Mouse (Mus musculus): Measurements from ENCODE around the gene Lrrc4c.

The Lrrc4c gene

GRCm38 (mm10) chr2:97294216-97294615, 976.2 kb downstream of the Lrrc4c start:
- no peak for DNase-seq

- DNase-seq, result peak; percentile 74
Measured at GRCm38 (mm10) chr2:97299704-97300103, 981.7 kb downstream of the Lrrc4c start.

- DNase-seq, result no peak
Measured at GRCm38 (mm10) chr2:97318008-97318407, 1000.0 kb downstream of the Lrrc4c start.

- DNase-seq, result no peak
Measured at GRCm38 (mm10) chr2:97318536-97318935, 1000.6 kb downstream of the Lrrc4c start.

GRCm38 (mm10) chr2:97332084-97332682, 1014.2 kb downstream of the Lrrc4c start:
- DNase-seq, result no peak

- DNase-seq, result no peak
Measured at GRCm38 (mm10) chr2:97339627-97340026, 1021.7 kb downstream of the Lrrc4c start.

GRCm38 (mm10) chr2:97361235-97361634, 1043.3 kb downstream of the Lrrc4c start:
- no peak for DNase-seq

GRCm38 (mm10) chr2:97369978-97370377, 1052.0 kb downstream of the Lrrc4c start:
- DNase-seq, result no peak

GRCm38 (mm10) chr2:97391437-97391836, 1073.5 kb downstream of the Lrrc4c start:
- DNase-seq, result no peak

- no peak for DNase-seq
Measured at GRCm38 (mm10) chr2:97391876-97392275, 1073.9 kb downstream of the Lrrc4c start.

GRCm38 (mm10) chr2:97413066-97413465, 1095.1 kb downstream of the Lrrc4c start:
- no peak for DNase-seq

GRCm38 (mm10) chr2:97414416-97415362, 1096.7 kb downstream of the Lrrc4c start:
- DNase-seq, result no peak

GRCm38 (mm10) chr2:97434140-97434539, 1116.2 kb downstream of the Lrrc4c start:
- DNase-seq, result no peak

- DNase-seq, result no peak
Measured at GRCm38 (mm10) chr2:97435616-97436015, 1117.6 kb downstream of the Lrrc4c start.

- DNase-seq, result no peak
Measured at GRCm38 (mm10) chr2:97437767-97438166, 1119.8 kb downstream of the Lrrc4c start.

GRCm38 (mm10) chr2:97463573-97463972, 1145.6 kb downstream of the Lrrc4c start:
- DNase-seq, result no peak

- DNase-seq, result peak; percentile 87
Measured at GRCm38 (mm10) chr2:97466243-97466793, 1148.3 kb downstream of the Lrrc4c start.

- peak; percentile 70 for DNase-seq
Measured at GRCm38 (mm10) chr2:97467031-97467549, 1149.1 kb downstream of the Lrrc4c start.

GRCm38 (mm10) chr2:97467664-97468063, 1149.7 kb downstream of the Lrrc4c start:
- DNase-seq, result peak; percentile 15

GRCm38 (mm10) chr2:97468372-97468771, 1150.4 kb downstream of the Lrrc4c start:
- peak; percentile 11 for DNase-seq

GRCm38 (mm10) chr2:97469396-97469795, 1151.4 kb downstream of the Lrrc4c start:
- no peak for DNase-seq

GRCm38 (mm10) chr2:97478175-97478924, 1160.4 kb downstream of the Lrrc4c start:
- DNase-seq, result peak; percentile 9

- peak; percentile 60 for DNase-seq
Measured at GRCm38 (mm10) chr2:97478925-97479298, 1160.9 kb downstream of the Lrrc4c start.

Measured in cerebellum, adult 9-11 months (tissue).